Mouse (Mus musculus) layer of hippocampus, adult 18-20 months (tissue): ENCODE measurements around the gene Cntn5. TPM values are rescaled to one million over a fixed set of nuclear protein-coding genes. Genes with fewer than 3 reads are reported as not detected.
A peak's percentile ranks its signal among the peaks of the same experiment; 100 is the strongest.

Experiments
- DNase-seq, 2 experiments: peaks; one replicate each; pipeline ENCODE4 v3.0.0; 2022; ENCODE audit warnings: low spot score in 2 of 2
- total RNA-seq, 2 experiments: library from RNA; stranded (reverse); gene quantifications; 2 replicates each; pipeline ENCODE4 v1.2.3; 2021

Gene Cntn5
- total RNA-seq, 2 experiments from 2014 or later: 7.3 to 8.5 TPM

DNA sequence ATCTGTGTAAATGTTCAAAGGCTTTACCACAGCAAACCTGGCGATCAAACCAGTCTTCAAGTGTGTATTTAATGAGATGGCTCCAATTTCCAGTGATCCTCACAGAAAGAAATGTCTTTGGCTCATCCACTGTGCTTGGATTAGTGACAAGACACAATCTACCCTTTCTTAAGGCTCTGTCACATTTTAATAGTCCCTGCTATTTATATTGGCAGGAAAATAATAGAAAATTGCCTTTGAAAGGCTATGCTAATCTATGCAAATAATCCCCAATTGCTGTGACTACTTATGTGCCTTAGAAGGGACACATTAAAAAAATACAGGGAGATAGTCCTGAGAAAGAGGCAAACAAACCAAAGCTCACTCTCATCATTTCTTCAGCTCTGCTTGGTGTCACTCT lies 672.5 kb downstream of the Cntn5 start:
- DNase-seq: no peak

GRCm38 (mm10) chr9:10230973-10231372 lies 673.6 kb downstream of the Cntn5 start:
- no peak for DNase-seq

DNA sequence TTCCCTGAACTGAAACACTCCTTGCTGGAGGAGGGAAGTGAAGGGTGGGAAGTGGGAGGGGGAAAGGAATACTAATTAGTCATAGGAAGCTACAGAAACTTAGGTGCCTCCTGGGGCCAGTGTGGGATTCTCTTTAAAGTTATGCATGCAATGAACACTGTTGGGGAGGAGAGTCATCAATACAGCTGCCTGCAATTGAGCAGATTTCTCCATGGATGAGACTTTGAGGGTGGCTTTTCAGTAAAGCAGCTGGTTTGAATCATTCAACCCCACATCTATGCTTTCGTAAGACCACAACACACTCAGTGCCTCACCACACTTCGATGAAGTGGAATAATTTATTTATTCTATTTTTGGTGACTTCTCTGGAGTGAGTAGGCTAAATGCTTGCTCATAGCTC lies 674.9 kb downstream of the Cntn5 start:
- peak in 1 of 2 experiments; percentile 18 for DNase-seq

- peak; percentile 38 to 83 for DNase-seq
These were observed 678.6 kb downstream of the Cntn5 start for GRCm38 (mm10) chr9:10226013-10226412.

- no peak for DNase-seq
These were observed 718.5 kb downstream of the Cntn5 start for GRCm38 (mm10) chr9:10186063-10186462.

- no peak for DNase-seq
These were observed 734.0 kb downstream of the Cntn5 start for GRCm38 (mm10) chr9:10170526-10170925.

DNA sequence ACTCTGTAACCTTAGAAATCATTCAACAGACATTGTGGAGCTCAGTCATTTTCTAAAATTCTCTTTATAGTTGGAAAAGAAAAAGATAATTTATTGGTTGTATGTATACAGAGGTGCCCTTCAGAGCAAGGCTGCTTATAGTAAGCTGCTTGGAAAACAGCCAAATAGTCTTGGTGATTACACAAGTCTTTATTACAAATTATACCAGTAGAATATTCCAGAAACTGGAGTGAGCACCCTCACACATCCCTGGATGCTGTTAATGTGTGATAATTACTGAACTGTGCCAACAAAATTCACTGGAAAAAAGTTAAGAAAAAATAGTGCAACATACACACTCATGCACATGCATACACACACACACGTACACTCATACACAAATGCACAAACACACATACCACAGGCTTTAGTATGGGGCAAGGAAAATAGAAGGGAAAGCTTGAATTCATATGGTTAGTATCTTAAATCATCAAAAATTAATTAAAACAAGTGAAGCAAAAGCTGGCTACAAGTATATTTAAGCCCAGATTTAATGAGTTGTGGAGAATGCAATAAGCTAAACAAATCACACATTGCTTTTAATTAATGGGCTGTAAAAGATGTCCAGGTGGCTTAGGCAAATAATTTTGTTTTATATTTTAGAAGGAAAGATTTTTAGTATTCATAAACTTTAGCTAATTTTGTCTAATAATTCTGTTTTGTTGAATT lies 783.1 kb downstream of the Cntn5 start:
- no peak for DNase-seq

DNA sequence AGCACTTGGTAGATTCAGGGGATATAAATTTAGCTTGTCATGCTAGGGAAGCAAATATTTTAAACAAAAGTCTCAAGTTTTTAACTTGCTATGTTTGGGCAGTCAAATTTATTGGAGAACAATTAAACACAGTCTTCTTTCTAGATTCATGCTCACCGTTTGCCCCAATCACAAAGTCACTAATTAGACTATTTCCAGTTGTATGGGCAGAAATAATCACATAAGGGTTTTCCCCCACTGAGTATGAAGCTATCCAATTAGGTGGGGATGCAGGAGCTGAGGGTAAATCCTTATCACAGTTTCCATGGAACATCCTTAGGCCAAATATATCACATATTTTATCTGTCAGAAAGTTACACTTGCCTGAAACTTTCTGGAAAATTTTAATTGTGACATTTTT lies 788.0 kb downstream of the Cntn5 start:
- no peak for DNase-seq

DNA sequence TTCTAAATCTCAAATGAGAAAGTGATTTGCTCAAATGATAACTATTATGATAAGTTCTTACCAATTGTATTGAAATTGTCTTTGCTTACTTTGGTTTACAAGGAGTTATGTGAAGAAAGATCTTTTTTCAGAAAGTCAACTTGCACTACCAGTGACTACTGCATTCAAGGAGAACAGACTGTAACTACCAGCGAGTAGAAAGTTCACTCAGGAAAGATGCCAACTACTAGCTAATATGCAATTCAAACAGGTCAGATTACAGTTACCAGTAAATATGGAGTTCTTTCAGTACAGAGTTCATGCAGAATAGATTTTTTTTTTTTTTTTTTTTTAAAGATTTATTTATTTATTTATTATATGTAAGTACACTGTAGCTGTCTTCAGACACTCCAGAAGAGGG lies 795.4 kb downstream of the Cntn5 start:
- no peak for DNase-seq

GRCm38 (mm10) chr9:10107861-10108260 lies 796.7 kb downstream of the Cntn5 start:
- DNase-seq: no peak

DNA sequence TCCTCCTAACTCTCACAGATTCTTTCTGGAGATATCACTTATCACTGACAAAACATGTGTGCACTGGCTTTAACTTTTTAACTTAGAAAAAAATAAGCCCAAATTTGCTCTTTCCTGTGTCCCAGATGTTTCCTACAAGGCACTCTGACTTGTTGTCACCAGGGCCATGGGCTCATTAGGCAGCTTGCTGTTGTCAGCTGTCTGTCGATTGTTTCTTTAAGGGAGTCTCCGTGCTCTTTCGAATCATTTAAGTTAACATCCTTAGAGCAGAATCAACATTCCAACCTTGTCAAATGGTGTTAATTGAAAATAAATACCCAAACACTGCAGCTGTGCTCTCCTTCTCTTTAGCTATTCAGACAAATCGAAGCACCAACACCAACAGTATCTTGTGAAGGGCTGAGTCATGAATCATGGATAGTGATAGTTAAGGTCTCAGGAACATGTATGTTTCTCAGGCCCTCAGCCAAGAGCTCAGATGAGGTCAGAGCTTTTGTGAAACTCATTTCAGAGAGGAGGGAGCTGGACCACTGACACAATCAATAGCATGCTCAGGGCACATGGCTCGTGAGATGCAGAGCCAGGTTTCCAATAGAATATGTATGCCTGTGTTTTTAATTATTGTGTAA lies 802.6 kb downstream of the Cntn5 start:
- DNase-seq: no peak

GRCm38 (mm10) chr9:10076282-10076681 lies 828.3 kb downstream of the Cntn5 start:
- no peak for DNase-seq

GRCm38 (mm10) chr9:10073401-10073800 lies 831.2 kb downstream of the Cntn5 start:
- DNase-seq: no peak

- no peak for DNase-seq
These were observed 831.7 kb downstream of the Cntn5 start for GRCm38 (mm10) chr9:10072860-10073259.

DNA sequence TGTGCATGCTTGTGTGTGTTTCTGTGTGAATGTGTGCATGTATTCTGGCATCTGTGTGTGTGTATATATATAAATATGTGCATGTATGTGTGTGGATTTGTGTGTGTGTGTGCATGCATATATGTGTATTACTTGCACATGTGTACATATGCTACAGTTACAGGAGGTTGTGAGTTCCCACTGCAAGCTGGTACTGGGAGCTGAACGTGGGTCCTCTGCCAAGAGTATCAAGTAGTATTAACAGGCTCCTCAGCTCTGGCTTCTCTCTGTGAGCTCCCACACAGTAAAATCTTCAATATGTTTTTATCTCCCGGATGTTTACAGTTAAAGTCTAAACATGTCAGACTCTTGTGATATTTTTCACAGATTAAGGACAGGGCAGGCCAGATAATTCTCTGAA lies 833.3 kb downstream of the Cntn5 start:
- DNase-seq: no peak

DNA sequence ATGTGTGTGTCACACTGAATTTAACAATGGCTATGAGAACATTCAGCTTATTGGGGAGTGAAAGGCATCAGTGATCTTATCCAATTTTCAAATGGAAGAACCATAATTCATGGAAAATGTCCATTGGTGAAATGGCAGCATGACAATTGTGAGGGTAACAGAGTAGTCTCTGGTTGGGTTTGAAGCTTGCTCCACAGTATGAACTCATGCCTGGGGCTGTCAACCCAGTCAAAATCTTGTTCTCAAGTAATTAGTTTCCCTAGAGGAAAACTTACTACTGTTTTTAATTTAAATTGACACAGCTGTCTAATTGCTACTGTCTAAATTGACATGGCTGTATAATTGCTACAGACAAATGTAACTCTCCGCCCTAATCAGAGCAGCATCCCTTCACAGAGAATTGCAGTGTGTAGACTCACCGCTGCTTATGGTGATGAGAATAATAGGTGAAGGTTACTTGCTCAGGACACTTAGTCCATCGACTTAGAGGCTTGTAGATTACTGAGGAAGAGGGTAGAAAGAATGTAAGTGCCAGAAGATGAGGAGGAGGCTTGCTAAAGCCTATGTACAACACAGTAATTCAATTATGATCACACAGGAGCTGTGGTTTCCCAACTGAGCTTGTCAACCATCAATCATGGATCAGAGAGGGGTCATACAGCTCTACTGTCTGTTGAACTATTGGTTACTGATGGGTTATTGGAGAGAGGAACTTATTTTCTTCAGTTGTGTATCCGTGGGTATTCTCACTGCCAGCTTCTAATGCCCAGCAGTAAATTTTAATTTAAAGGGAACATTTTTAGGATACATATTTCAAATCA lies 859.4 kb downstream of the Cntn5 start:
- no peak for DNase-seq

DNA sequence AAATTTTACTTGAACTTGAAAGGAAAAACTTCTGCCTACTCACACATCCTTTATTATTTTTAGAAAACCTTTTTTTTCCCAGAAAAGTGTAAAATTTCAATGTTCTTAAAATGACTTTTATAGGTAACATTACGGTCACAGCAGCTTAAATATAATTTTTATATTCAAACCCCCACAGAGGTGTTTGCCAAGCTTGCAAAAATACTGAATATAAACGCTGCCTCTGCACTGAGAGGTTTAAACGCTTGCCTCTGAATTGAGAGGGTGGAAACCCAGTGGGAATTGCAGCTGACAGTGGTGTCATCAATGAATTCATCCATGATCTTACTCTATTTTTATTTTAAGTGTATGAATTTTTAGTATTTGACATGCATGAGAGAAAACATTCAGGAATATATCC lies 861.6 kb downstream of the Cntn5 start:
- DNase-seq: no peak

GRCm38 (mm10) chr9:10015129-10015528 lies 889.4 kb downstream of the Cntn5 start:
- no peak for DNase-seq

DNA sequence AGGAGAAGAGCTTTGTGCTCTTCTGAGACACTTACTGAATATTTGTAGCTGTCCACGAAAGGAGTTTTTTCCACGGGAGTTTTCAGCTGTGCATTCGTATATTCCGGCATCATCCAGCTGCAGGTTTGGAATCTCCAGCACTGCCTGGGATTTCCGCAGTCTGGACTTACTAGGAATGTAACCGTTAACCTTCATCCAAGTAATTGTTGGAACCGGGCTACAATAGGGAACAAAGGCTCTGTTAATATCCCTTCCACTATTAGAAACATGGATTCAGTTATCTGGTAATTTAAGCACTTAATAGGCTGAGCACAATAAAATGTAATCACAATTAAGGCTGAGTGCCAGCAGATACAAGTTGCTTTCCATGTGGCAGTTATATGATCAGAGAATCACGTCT lies 920.5 kb downstream of the Cntn5 start:
- DNase-seq: no peak

DNA sequence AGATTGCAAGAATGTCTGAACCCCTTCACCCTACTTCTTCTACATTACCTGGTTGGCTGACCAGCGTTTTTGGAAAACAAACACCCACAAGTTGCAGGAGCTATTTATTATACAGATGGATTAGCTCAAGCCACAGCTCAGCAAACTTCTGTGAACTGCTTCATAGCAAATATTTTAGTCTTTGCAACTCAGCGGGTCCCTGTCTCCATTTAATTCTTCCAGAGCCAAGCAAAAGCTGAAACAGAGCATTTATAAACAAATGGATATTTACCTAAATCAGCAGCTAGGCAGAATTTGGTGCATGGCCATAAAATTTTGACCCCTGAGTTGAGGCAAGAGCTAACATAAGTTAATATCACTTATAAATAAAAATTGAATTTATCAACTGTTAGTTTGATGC lies 921.4 kb downstream of the Cntn5 start:
- DNase-seq: no peak

- no peak for DNase-seq
These were observed 939.2 kb downstream of the Cntn5 start for GRCm38 (mm10) chr9:9965370-9965769.

DNA sequence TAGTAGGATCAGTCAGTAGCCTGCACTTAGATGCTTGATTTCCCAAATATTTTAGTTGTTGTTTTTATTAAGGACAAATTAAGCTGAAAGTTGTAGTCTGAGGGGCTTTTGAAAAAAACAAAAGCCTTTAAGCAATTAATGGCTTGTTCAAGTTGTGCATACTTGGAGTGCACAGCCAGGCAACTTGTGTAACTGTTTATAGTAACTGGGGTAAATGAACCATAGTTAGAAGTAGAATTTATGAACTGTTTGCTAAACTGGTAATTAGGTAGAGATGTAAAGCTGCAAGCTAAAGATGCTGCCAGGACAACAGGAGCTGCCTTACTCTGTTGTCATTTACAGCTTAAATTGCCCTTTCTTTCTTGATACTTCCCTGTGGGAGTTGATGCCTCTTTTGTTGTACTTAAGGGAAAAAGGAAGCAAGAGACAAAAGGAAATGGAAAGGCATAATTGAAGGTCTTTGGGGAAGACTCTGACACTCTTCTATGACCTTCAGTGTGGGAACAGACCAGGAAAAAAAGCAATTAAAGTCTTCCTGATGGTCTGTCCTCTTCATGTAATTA lies 943.9 kb downstream of the Cntn5 start:
- no peak for DNase-seq
